Mouse (Mus musculus): Measurements from ENCODE around the gene Dgkk. TPM values are rescaled to one million over a fixed set of nuclear protein-coding genes. Genes with fewer than 3 reads are reported as not detected.

Dgkk gene
- total and polyA plus RNA-seq, 3 experiments = not detected

GRCm38 (mm10) chrX:6854136-6854535 is 75.0 kb downstream of the Dgkk start:
- Histone ChIP-seq H3K27ac (ENCODE audit: control insufficient read depth, low read depth, low read length) (no peak overlapping the region), H3K79me2 (ENCODE audit: control insufficient read depth, insufficient read depth, low read length, poor library complexity) (no peaks in the 10 kb centered on the region), H3K9ac (ENCODE audit: control insufficient read depth, low read depth, low read length, poor library complexity, severe bottlenecking) (no peak overlapping the region), H3K9me3 (replicated peaks; ENCODE audit: insufficient read depth, low read length) (no peaks in the 10 kb centered on the region), H3K27me3 (ENCODE audit: control insufficient read depth in 1 of 2, insufficient read depth in 2 of 2, low read length in 2 of 2) (no peaks in the 10 kb centered on the region), H3K4me3 (ENCODE audit: control insufficient read depth in 1 of 2, insufficient read depth in 1 of 2, low read depth in 2 of 2, low read length in 2 of 2) (no peak overlapping the region), H3K4me1 (ENCODE audit: control insufficient read depth in 1 of 2, insufficient read depth in 2 of 2, low read length in 2 of 2) (no peaks in the 10 kb centered on the region), H3K36me3 (ENCODE audit: control insufficient read depth in 1 of 2, insufficient read depth in 2 of 2, low read length in 2 of 2) (no peaks in the 10 kb centered on the region)
- DNase-seq (ENCODE audit: low read depth, low spot score) = no peak
- TF ChIP-seq POLR2AphosphoS5 (IDR thresholded peaks at IDR 0.05; ENCODE audit: borderline replicate concordance, low read depth, low read length) (no peak), MYC (IDR thresholded peaks at IDR 0.05; ENCODE audit: low read depth, low read length) (no peak), RAD21 (IDR thresholded peaks at IDR 0.05; ENCODE audit: low read depth, low read length) (no peak), UBTF (IDR thresholded peaks at IDR 0.05; ENCODE audit: borderline replicate concordance, insufficient read depth, low read depth, low read length) (no peak), BHLHE40 (IDR thresholded peaks at IDR 0.05; ENCODE audit: borderline replicate concordance, low read depth, low read length) (no peak), ZMIZ1 (IDR thresholded peaks at IDR 0.05; ENCODE audit: low read depth, low read length) (no peak), ELF1 (IDR thresholded peaks at IDR 0.05; ENCODE audit: low read depth, low read length) (no peak)

GRCm38 (mm10) chrX:6893933-6894332 is 114.8 kb downstream of the Dgkk start:
- Histone ChIP-seq H3K27ac (ENCODE audit: control insufficient read depth, low read depth, low read length) (no peak overlapping the region), H3K4me3 (ENCODE audit: control insufficient read depth in 1 of 2, insufficient read depth in 1 of 2, low read depth in 2 of 2, low read length in 2 of 2) (no peak overlapping the region), H3K36me3 (ENCODE audit: control insufficient read depth in 1 of 2, insufficient read depth in 2 of 2, low read length in 2 of 2) (no peaks in the 10 kb centered on the region), H3K9ac (ENCODE audit: control insufficient read depth, low read depth, low read length, poor library complexity, severe bottlenecking) (no peak overlapping the region), H3K4me1 (ENCODE audit: control insufficient read depth in 1 of 2, insufficient read depth in 2 of 2, low read length in 2 of 2) (no peaks in the 10 kb centered on the region), H3K79me2 (ENCODE audit: control insufficient read depth, insufficient read depth, low read length, poor library complexity) (no peaks in the 10 kb centered on the region), H3K9me3 (replicated peaks; ENCODE audit: insufficient read depth, low read length) (no peaks in the 10 kb centered on the region), H3K27me3 (ENCODE audit: control insufficient read depth in 1 of 2, insufficient read depth in 2 of 2, low read length in 2 of 2) (no peaks in the 10 kb centered on the region)
- no peak for TF ChIP-seq USF1 (IDR thresholded peaks at IDR 0.05; ENCODE audit: low read depth, low read length)
- TF ChIP-seq MYB (IDR thresholded peaks at IDR 0.05; ENCODE audit: low read depth, low read length) = no peak
- no peak for DNase-seq (ENCODE audit: low read depth, low spot score)

GRCm38 (mm10) chrX:6911047-6911446 is 131.9 kb downstream of the Dgkk start:
- TF ChIP-seq RAD21 (IDR thresholded peaks at IDR 0.05; ENCODE audit: low read depth, low read length) (peak; percentile 22), UBTF (IDR thresholded peaks at IDR 0.05; ENCODE audit: borderline replicate concordance, insufficient read depth, low read depth, low read length) (no peak), SMC3 (IDR thresholded peaks at IDR 0.05; ENCODE audit: low read depth, low read length) (peak; percentile 25), CTCF (IDR thresholded peaks at IDR 0.05 in 2 of 3, conservative IDR thresholded peaks at IDR 0.05 in 1 of 3; ENCODE audit: control insufficient read depth in 1 of 3, insufficient read depth in 1 of 3, low read depth in 2 of 3, low read length in 3 of 3, poor library complexity in 1 of 3, severe bottlenecking in 1 of 3) (peak; percentile 39 to 61 (median 44)), NELFE (IDR thresholded peaks at IDR 0.05; ENCODE audit: low read depth, low read length) (no peak), ZNF384 (IDR thresholded peaks at IDR 0.05; ENCODE audit: low read depth, low read length) (peak; percentile 77)

More at GRCm38 (mm10) chrX:6911047-6911446, 131.9 kb downstream of the Dgkk start:
- H3K27ac ChIP-seq (ENCODE audit: control insufficient read depth, low read depth, low read length) = no peak overlapping the region
- DNase-seq (ENCODE audit: low read depth, low spot score) = peak; percentile 10
- H3K9ac ChIP-seq (ENCODE audit: control insufficient read depth, low read depth, low read length, poor library complexity, severe bottlenecking) = no peak overlapping the region
- no peaks in the 10 kb centered on the region for H3K4me1 ChIP-seq (ENCODE audit: control insufficient read depth in 1 of 2, insufficient read depth in 2 of 2, low read length in 2 of 2)
- H3K27me3 ChIP-seq (ENCODE audit: control insufficient read depth in 1 of 2, insufficient read depth in 2 of 2, low read length in 2 of 2) = no peaks in the 10 kb centered on the region
- H3K79me2 ChIP-seq (ENCODE audit: control insufficient read depth, insufficient read depth, low read length, poor library complexity) = no peaks in the 10 kb centered on the region
- no peak overlapping the region for H3K4me3 ChIP-seq (ENCODE audit: control insufficient read depth in 1 of 2, insufficient read depth in 1 of 2, low read depth in 2 of 2, low read length in 2 of 2)
- no peaks in the 10 kb centered on the region for H3K36me3 ChIP-seq (ENCODE audit: control insufficient read depth in 1 of 2, insufficient read depth in 2 of 2, low read length in 2 of 2)
- no peaks in the 10 kb centered on the region for H3K9me3 ChIP-seq (replicated peaks; ENCODE audit: insufficient read depth, low read length)

Measured in MEL (cell line).